Mouse (Mus musculus): ENCODE results near the gene Hoxa10.

DNA sequence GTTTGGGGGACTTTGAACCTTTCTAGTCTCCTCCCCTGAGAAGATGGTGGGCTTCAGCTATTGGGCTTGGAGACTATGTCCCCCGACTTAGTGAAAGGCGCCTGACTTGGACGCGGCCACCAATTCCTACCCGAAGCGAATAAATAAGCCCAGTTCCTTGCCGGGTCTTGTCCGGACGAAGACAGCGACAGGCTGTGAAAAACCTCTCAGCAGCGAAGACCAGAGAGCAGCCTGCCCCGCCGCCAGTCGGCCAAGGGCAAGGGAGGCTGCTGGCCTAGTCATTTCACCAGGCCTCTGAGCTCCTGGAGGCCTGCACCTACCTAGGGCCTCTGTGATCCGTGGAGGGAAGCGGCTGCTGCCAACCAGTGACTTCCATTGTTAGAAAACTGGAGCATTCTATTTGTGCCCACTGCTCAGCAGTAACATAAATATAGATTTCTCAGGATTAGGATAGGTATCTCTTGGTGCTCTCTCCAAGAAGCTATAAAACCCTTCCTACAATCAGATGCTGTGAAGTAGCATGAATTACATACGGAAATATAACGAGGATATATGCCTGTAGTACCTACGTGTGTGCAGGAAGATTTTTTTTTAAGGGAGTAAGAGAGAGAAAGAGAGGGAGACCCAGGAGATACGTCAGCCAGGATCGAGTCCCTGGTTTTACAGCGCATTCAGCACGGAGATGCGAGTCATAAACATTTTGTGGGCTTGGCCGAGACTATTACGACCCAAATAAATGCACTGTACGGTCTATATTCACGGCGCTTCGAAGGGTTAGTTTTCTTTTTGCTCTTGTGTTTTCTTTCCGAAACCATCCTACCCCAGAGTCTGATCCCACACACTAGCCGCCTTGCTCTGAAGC is 20.4 kb downstream of the Hoxa10 start:
- TF ChIP-seq CTCF (IDR thresholded peaks at IDR 0.05; ENCODE audit: low read depth) (no peak), EP300 (IDR thresholded peaks at IDR 0.05; ENCODE audit: low read depth) (no peak)

Data from heart, postnatal 0 days (tissue).